ENCODE assay signal across 11 mouse cellular contexts in genomic region chr5:149020059-149020680, GRCm38 (mm10). TPM values are rescaled to one million over a fixed set of nuclear protein-coding genes. Genes with fewer than 3 reads are reported as not detected.
A peak's percentile ranks its signal among the peaks of the same experiment; 100 is the strongest.
DNase-seq lines count a peak whose midpoint lies in the region; ATAC-seq and TF ChIP-seq lines count a peak whose summit lies in the region.
"Had no signal": no experiment of that assay in that cellular context is flagged by ENCODE, and none has a peak within 500 bp of the region (broad histone marks: within the 10 kb centered on the region; RNA-seq: fewer than 3 reads in every experiment).

No protein-coding gene starts in this region.

- DNase-seq in kidney, adult 18-20 months: no peak
- no peak for DNase-seq in thymus, adult 2 months
- DNase-seq in thymus, postnatal 4 days: no peak
- no peak for DNase-seq in B cell, adult 2 months
- DNase-seq: cerebellum, adult 8-10 months; kidney, adult 8-10 months had no signal

- no peaks in the 10 kb centered on the region; the same call in 1 of the 2 replicates for H3K4me1 ChIP-seq in forebrain, embryonic 13.5 days
- peaks cover 8% of the 10 kb centered on the region for H3K4me1 ChIP-seq in forebrain, embryonic 16.5 days (replicated peaks; ENCODE audit: control insufficient read depth, insufficient read depth, low read length)
- H3K4me1 ChIP-seq in kidney, embryonic 14.5 days (ENCODE audit: control insufficient read depth, insufficient read depth, low read length): peaks cover 15% of the 10 kb centered on the region
- H3K4me1 ChIP-seq in thymus, adult 2 months (replicated peaks; ENCODE audit: control insufficient read depth, insufficient read depth, low read length): peaks cover 28% of the 10 kb centered on the region
- peaks cover 9% of the 10 kb centered on the region for H3K4me1 ChIP-seq in stomach, embryonic 16.5 days (ENCODE audit: control insufficient read depth, insufficient read depth, low read length)

- no peak overlapping the region for H3K9ac ChIP-seq in forebrain, embryonic 13.5 days
- H3K9ac ChIP-seq in forebrain, embryonic 16.5 days (replicated peaks; ENCODE audit: low read depth, low read length): no peak overlapping the region
- no peak overlapping the region for H3K9ac ChIP-seq in kidney, embryonic 14.5 days (ENCODE audit: low read depth, low read length)
- no peak overlapping the region for H3K9ac ChIP-seq in stomach, embryonic 16.5 days (ENCODE audit: low read length)
- H3K9ac ChIP-seq: liver, embryonic 14.5 days had no signal

- TF ChIP-seq CTCF in thymus, adult 2 months (IDR thresholded peaks at IDR 0.05; ENCODE audit: borderline replicate concordance, control insufficient read depth, extremely low read depth, insufficient read depth, low read length, poor library complexity): no peak

- TF ChIP-seq POLR2A in thymus, adult 2 months (IDR thresholded peaks at IDR 0.05; ENCODE audit: control insufficient read depth, extremely low read depth, insufficient read depth, low read length, poor library complexity): no peak

- no peaks in the 10 kb centered on the region for H3K9me3 ChIP-seq in forebrain, embryonic 13.5 days (replicated peaks)
- H3K9me3 ChIP-seq in forebrain, embryonic 16.5 days (ENCODE audit: control insufficient read depth, low read length): no peaks in the 10 kb centered on the region
- H3K9me3 ChIP-seq in kidney, embryonic 14.5 days (ENCODE audit: control insufficient read depth, low read length): no peaks in the 10 kb centered on the region
- H3K9me3 ChIP-seq in stomach, embryonic 16.5 days (replicated peaks; ENCODE audit: control insufficient read depth, low read length): no peaks in the 10 kb centered on the region

- WGBS in forebrain, embryonic 13.5 days: 57% methylated on average over 18 of the region's 18 CpGs
- WGBS in forebrain, embryonic 16.5 days: 56% methylated on average over 18 of the region's 18 CpGs
- 34% methylated on average over 18 of the region's 18 CpGs for WGBS in kidney, embryonic 14.5 days
- WGBS in thymus, adult 2 months: 52% methylated on average over 18 of the region's 18 CpGs
- 39% methylated on average over 18 of the region's 18 CpGs for WGBS in stomach, embryonic 16.5 days

- no peaks in the 10 kb centered on the region for H3K27me3 ChIP-seq in forebrain, embryonic 13.5 days
- H3K27me3 ChIP-seq in forebrain, embryonic 16.5 days (replicated peaks; ENCODE audit: control insufficient read depth, insufficient read depth, low read length): no peaks in the 10 kb centered on the region
- no peaks in the 10 kb centered on the region for H3K27me3 ChIP-seq in kidney, embryonic 14.5 days (ENCODE audit: control insufficient read depth, insufficient read depth, low read length)
- H3K27me3 ChIP-seq in thymus, adult 2 months (ENCODE audit: control insufficient read depth, insufficient read depth, low read length): no peaks in the 10 kb centered on the region
- H3K27me3 ChIP-seq in stomach, embryonic 16.5 days (ENCODE audit: control insufficient read depth, insufficient read depth, low read length): no peaks in the 10 kb centered on the region

- H3K4me3 ChIP-seq in forebrain, embryonic 13.5 days: no peak overlapping the region
- no peak overlapping the region for H3K4me3 ChIP-seq in forebrain, embryonic 16.5 days (replicated peaks; ENCODE audit: low read length)
- H3K4me3 ChIP-seq in kidney, embryonic 14.5 days (ENCODE audit: low read length): no peak overlapping the region
- H3K4me3 ChIP-seq in thymus, adult 2 months (ENCODE audit: control insufficient read depth, insufficient read depth, low read length): 0 out of 2 replicates have a peak overlapping the region, but pooled peaks have one; percentile 10
- H3K4me3 ChIP-seq in stomach, embryonic 16.5 days (replicated peaks; ENCODE audit: low read length): no peak overlapping the region

- H3K36me3 ChIP-seq in forebrain, embryonic 13.5 days (ENCODE audit: poor library complexity, severe bottlenecking): no peaks in the 10 kb centered on the region
- no peaks in the 10 kb centered on the region for H3K36me3 ChIP-seq in forebrain, embryonic 16.5 days (ENCODE audit: control insufficient read depth, insufficient read depth)
- no peaks in the 10 kb centered on the region for H3K36me3 ChIP-seq in kidney, embryonic 14.5 days (ENCODE audit: control insufficient read depth, insufficient read depth, low read length)
- H3K36me3 ChIP-seq in thymus, adult 2 months (ENCODE audit: control insufficient read depth, insufficient read depth, low read length): no peaks in the 10 kb centered on the region
- no peaks in the 10 kb centered on the region for H3K36me3 ChIP-seq in stomach, embryonic 16.5 days (ENCODE audit: control insufficient read depth, insufficient read depth, low read length)

- 0 out of 2 replicates have a peak overlapping the region, but pooled peaks have one; percentile 6 for H3K4me2 ChIP-seq in forebrain, embryonic 13.5 days
- H3K4me2 ChIP-seq in forebrain, embryonic 16.5 days (ENCODE audit: low read length): no peak overlapping the region
- peak overlapping the region; percentile 5; the same call in 1 of the 2 replicates for H3K4me2 ChIP-seq in kidney, embryonic 14.5 days (replicated peaks; ENCODE audit: low read depth, low read length)
- peak overlapping the region; percentile 26 for H3K4me2 ChIP-seq in stomach, embryonic 16.5 days (ENCODE audit: low read depth, low read length)

- H3K27ac ChIP-seq in forebrain, embryonic 13.5 days: no peak overlapping the region
- H3K27ac ChIP-seq in forebrain, embryonic 16.5 days (ENCODE audit: low read length): no peak overlapping the region
- H3K27ac ChIP-seq in kidney, embryonic 14.5 days (ENCODE audit: low read depth, low read length): no peak overlapping the region
- no peak overlapping the region for H3K27ac ChIP-seq in thymus, adult 2 months (ENCODE audit: control insufficient read depth, insufficient read depth, low read length)
- no peak overlapping the region for H3K27ac ChIP-seq in stomach, embryonic 16.5 days (ENCODE audit: low read length)
- H3K27ac ChIP-seq: liver, embryonic 14.5 days had no signal

- ATAC-seq in forebrain, embryonic 13.5 days: no peak
- no peak for ATAC-seq in forebrain, embryonic 16.5 days
- ATAC-seq in kidney, embryonic 14.5 days (ENCODE audit: low FRiP score, low TSS enrichment): no peak
- ATAC-seq in stomach, embryonic 16.5 days (ENCODE audit: insufficient read depth, low FRiP score): no peak

RNA-seq across cellular contexts. Expression of gene Gm42791, which starts 25.2 kb away (rescaled TPM):
- 3.5 and 10.1 TPM in 2 replicates for polyA plus RNA-seq in forebrain, embryonic 13.5 days (2015; fragmentation: Nextera tagmentation; extraction: Ambion mirVana)
- 4.4 and 5.8 TPM in 2 replicates for polyA plus RNA-seq in forebrain, embryonic 16.5 days (2015; fragmentation: Nextera tagmentation; extraction: Ambion mirVana)
- polyA plus RNA-seq in kidney, embryonic 14.5 days (2014; fragmentation: Nextera tagmentation; extraction: Ambion mirVana): 0.47 TPM in 1 of 2 replicates, not detected in the other
- polyA plus RNA-seq in thymus, adult 2 months (2012; rRNA removed): not detected in 2 replicates
- polyA plus RNA-seq in stomach, embryonic 16.5 days (2015; fragmentation: Nextera tagmentation; extraction: Ambion mirVana): 1.6 and 2.2 TPM in 2 replicates
- polyA plus RNA-seq: liver, embryonic 14.5 days had no signal
